ENCODE assay signal across 8 mouse cellular contexts in the genomic region with DNA sequence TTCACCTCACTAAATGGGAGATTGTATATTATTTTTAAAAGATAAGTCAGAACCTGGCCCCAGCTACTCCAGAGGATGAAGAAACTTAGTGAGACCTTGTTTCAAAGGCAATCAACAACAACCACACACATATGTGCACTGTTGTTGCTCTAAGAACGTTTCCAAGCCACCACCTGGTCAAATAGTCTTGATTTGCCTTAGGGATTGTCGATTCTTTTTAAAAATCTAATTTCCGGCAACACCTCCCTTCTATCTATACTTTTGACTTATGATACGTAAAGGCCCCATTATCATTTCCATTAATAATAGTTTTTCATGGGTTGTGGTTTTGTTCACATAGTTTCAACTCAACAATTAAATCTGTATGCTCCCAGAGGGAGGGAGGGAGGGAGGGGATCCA. TPM values are rescaled to one million over a fixed set of nuclear protein-coding genes. Genes with fewer than 3 reads are reported as not detected.
DNase-seq lines count a peak whose midpoint lies in the region; ATAC-seq and TF ChIP-seq lines count a peak whose summit lies in the region.

A gene (minus strand): TSS at position 101 of the 400 bp plus-strand sequence.

- WGBS in hindbrain, postnatal 0 days: 94% methylated on average over 4 of the region's 4 CpGs

- intact Hi-C loops in gastrocnemius, adult 2 months (cut with DNase I): no loop called here

- H3K9me3 ChIP-seq in hindbrain, postnatal 0 days (ENCODE audit: low read length): no peaks in the 10 kb centered on the region
- H3K9me3 ChIP-seq in megakaryocyte, embryonic 14.5 days: no peaks in the 10 kb centered on the region

- H3K27me3 ChIP-seq in hindbrain, postnatal 0 days (ENCODE audit: insufficient read depth, low read length): no peaks in the 10 kb centered on the region
- H3K27me3 ChIP-seq in megakaryocyte, embryonic 14.5 days (replicated peaks): peaks cover 2% of the 10 kb centered on the region

- TF ChIP-seq CTCF in gastrocnemius, adult 2 months (IDR thresholded peaks at IDR 0.05): no peak
- no peak for TF ChIP-seq CTCF in hindbrain, postnatal 0 days (IDR thresholded peaks at IDR 0.05; ENCODE audit: low read depth)

- DNase-seq in heart, adult 18-20 months: no peak
- DNase-seq in heart, adult 9 months (ENCODE audit: low spot score in 2 of 2): no peak
- DNase-seq in adrenal gland, adult 8-10 months: no peak
- no peak for DNase-seq in gastrocnemius, adult 2 months
- no peak for DNase-seq in hindbrain, postnatal 0 days (ENCODE audit: low spot score)
- no peak for DNase-seq in cerebellum, postnatal 10 days

- H3K4me2 ChIP-seq in hindbrain, postnatal 0 days (ENCODE audit: low read depth, low read length): peak within 1 kb of the TSS; percentile 59

- no peaks in the 10 kb centered on the region for H3K36me3 ChIP-seq in hindbrain, postnatal 0 days (ENCODE audit: insufficient read depth, low read length)
- H3K36me3 ChIP-seq in megakaryocyte, embryonic 14.5 days (replicated peaks; ENCODE audit: low read length): peaks cover 3% of the 10 kb centered on the region

- H3K4me3 ChIP-seq in gastrocnemius, adult 2 months: peak within 1 kb of the TSS; percentile 90
- H3K4me3 ChIP-seq in hindbrain, postnatal 0 days (ENCODE audit: low read length): peak within 1 kb of the TSS; percentile 98
- H3K4me3 ChIP-seq in megakaryocyte, embryonic 14.5 days (replicated peaks): peak within 1 kb of the TSS; percentile 97

- peak within 1 kb of the TSS; percentile 98 for H3K27ac ChIP-seq in gastrocnemius, adult 2 months
- peak within 1 kb of the TSS; percentile 99 for H3K27ac ChIP-seq in hindbrain, postnatal 0 days

- ATAC-seq in hindbrain, postnatal 0 days: no peak
- ATAC-seq in cerebellum, adult (ENCODE audit: insufficient number of reproducible peaks, low FRiP score, low TSS enrichment): no peak

- H3K4me1 ChIP-seq in hindbrain, postnatal 0 days (ENCODE audit: insufficient read depth, low read length): no peaks in the 10 kb centered on the region
- H3K4me1 ChIP-seq in megakaryocyte, embryonic 14.5 days: peaks cover 17% of the 10 kb centered on the region

- peak within 1 kb of the TSS; percentile 99; the same call in 1 of the 2 replicates for H3K9ac ChIP-seq in hindbrain, postnatal 0 days (replicated peaks; ENCODE audit: low read length)

RNA-seq across cellular contexts. Expression of the gene that starts here (rescaled TPM):
- total RNA-seq in heart, adult 18-20 months (2021): 10 to 100 TPM; 18.9 to 19.9 TPM
- 10 to 100 TPM; 26.0 to 58.2 (median 38.9) TPM for total RNA-seq in adrenal gland, adult 8-10 months (2022)
- 10 to 100 TPM; 15.9 to 23.8 TPM for total RNA-seq in gastrocnemius, adult 2 months (2021)
- 179 and 211 TPM in 2 replicates for total RNA-seq in hindbrain, postnatal 0 days (2014; rRNA removed)
- polyA plus RNA-seq in hindbrain, postnatal 0 days (2015; fragmentation: Nextera tagmentation; extraction: Ambion mirVana): 154 TPM in 2 replicates
- 0.35 TPM in 1 of 2 replicates, not detected in the other for polyA plus RNA-seq in megakaryocyte, embryonic 14.5 days (2012; ENCODE audit: insufficient read depth, low replicate concordance)

Comparison
In these comparisons a context has a peak if more than half of its experiments do, and no peak if none do; other contexts are left out.
1. RNA of the gene that starts here (polyA plus RNA-seq): 154 TPM in hindbrain, postnatal 0 days; 0.35 TPM in megakaryocyte, embryonic 14.5 days; every median in the first group is over 100 times any median in the second.
2. Peak in every context shown above with its lines, with median percentiles within 50 percentile points of each other: H3K4me3 ChIP-seq.